Mouse (Mus musculus): ENCODE measurements around the gene Bend4. TPM values are rescaled to one million over a fixed set of nuclear protein-coding genes. Genes with fewer than 3 reads are reported as not detected.

The Bend4 gene
- polyA plus RNA-seq, 1 experiment from 2014 or later, result 20.5 TPM

- Histone ChIP-seq H3K27me3 (ENCODE audit: control insufficient read depth, insufficient read depth, low read length) (no peaks in the 10 kb centered on the region), H3K4me2 (ENCODE audit: low read length) (no peak overlapping the region), H3K4me1 (ENCODE audit: control insufficient read depth in 2 of 2, insufficient read depth in 2 of 2, low read length in 2 of 2) (peaks cover 28 to 40% of the 10 kb centered on the region in 2 experiments), H3K4me3 (ENCODE audit: control insufficient read depth in 1 of 2, insufficient read depth in 1 of 2, low read depth in 1 of 2, low read length in 2 of 2) (no peak overlapping the region), H3K36me3 (ENCODE audit: control insufficient read depth, insufficient read depth, low read length) (peaks cover 30% of the 10 kb centered on the region), H3K9me3 (ENCODE audit: control insufficient read depth, low read length) (no peaks in the 10 kb centered on the region), H3K9ac (ENCODE audit: low read length) (no peak overlapping the region), H3K27ac (replicated peaks in 1 of 2; ENCODE audit: control insufficient read depth in 1 of 2, insufficient read depth in 1 of 2, low read depth in 2 of 2, low read length in 2 of 2) (peak overlapping the region; percentile 41 to 53; a peak in 1 of 4 replicates)
- ATAC-seq (ENCODE audit: insufficient number of reproducible peaks, insufficient read depth, low FRiP score, low read depth), result no peak
- 30% methylated on average over 7 of the region's 7 CpGs for WGBS
Observed at GRCm38 (mm10) chr5:67411475-67411874, 16.6 kb downstream of the Bend4 start.

GRCm38 (mm10) chr5:67410426-67410825 is 17.7 kb downstream of the Bend4 start:
- peak; percentile 50; the same call in 1 of the 2 replicates for ATAC-seq (ENCODE audit: insufficient number of reproducible peaks, insufficient read depth, low FRiP score, low read depth)
- Histone ChIP-seq H3K4me3 (ENCODE audit: control insufficient read depth in 1 of 2, insufficient read depth in 1 of 2, low read depth in 1 of 2, low read length in 2 of 2) (no peak overlapping the region), H3K4me2 (ENCODE audit: low read length) (peak overlapping the region; percentile 42), H3K27ac (replicated peaks in 1 of 2; ENCODE audit: control insufficient read depth in 1 of 2, insufficient read depth in 1 of 2, low read depth in 2 of 2, low read length in 2 of 2) (peak overlapping the region; percentile 86 to 89), H3K9ac (ENCODE audit: low read length) (no peak overlapping the region), H3K9me3 (ENCODE audit: control insufficient read depth, low read length) (no peaks in the 10 kb centered on the region), H3K4me1 (ENCODE audit: control insufficient read depth in 2 of 2, insufficient read depth in 2 of 2, low read length in 2 of 2) (peaks cover 28 to 40% of the 10 kb centered on the region in 2 experiments), H3K27me3 (ENCODE audit: control insufficient read depth, insufficient read depth, low read length) (no peaks in the 10 kb centered on the region), H3K36me3 (ENCODE audit: control insufficient read depth, insufficient read depth, low read length) (peaks cover 27% of the 10 kb centered on the region)
- WGBS, result 4% methylated on average over 4 of the region's 4 CpGs

GRCm38 (mm10) chr5:67408391-67408790 is 19.7 kb downstream of the Bend4 start:
- no peak; the same call in 1 of the 2 replicates for ATAC-seq (ENCODE audit: insufficient number of reproducible peaks, insufficient read depth, low FRiP score, low read depth)
- 0 out of 2 replicates have a peak overlapping the region, but pooled peaks have one; percentile 6 for H3K9ac ChIP-seq (ENCODE audit: low read length)
- peak overlapping the region; percentile 34 to 67 for H3K27ac ChIP-seq (replicated peaks in 1 of 2; ENCODE audit: control insufficient read depth in 1 of 2, insufficient read depth in 1 of 2, low read depth in 2 of 2, low read length in 2 of 2)
- H3K4me2 ChIP-seq (ENCODE audit: low read length), result no peak overlapping the region
- WGBS, result 51% methylated on average over 6 of the region's 6 CpGs
- H3K4me3 ChIP-seq (ENCODE audit: control insufficient read depth in 1 of 2, insufficient read depth in 1 of 2, low read depth in 1 of 2, low read length in 2 of 2), result no peak overlapping the region
- H3K27me3 ChIP-seq (ENCODE audit: control insufficient read depth, insufficient read depth, low read length), result no peaks in the 10 kb centered on the region
- peaks cover 28 to 40% of the 10 kb centered on the region in 2 experiments for H3K4me1 ChIP-seq (ENCODE audit: control insufficient read depth in 2 of 2, insufficient read depth in 2 of 2, low read length in 2 of 2)
- no peaks in the 10 kb centered on the region for H3K9me3 ChIP-seq (ENCODE audit: control insufficient read depth, low read length)
- peaks cover 30% of the 10 kb centered on the region for H3K36me3 ChIP-seq (ENCODE audit: control insufficient read depth, insufficient read depth, low read length)

GRCm38 (mm10) chr5:67404919-67405318 is 23.2 kb downstream of the Bend4 start:
- Histone ChIP-seq H3K4me2 (ENCODE audit: low read length) (no peak overlapping the region), H3K27ac (replicated peaks in 1 of 2; ENCODE audit: control insufficient read depth in 1 of 2, insufficient read depth in 1 of 2, low read depth in 2 of 2, low read length in 2 of 2) (no peak overlapping the region), H3K9me3 (ENCODE audit: control insufficient read depth, low read length) (no peaks in the 10 kb centered on the region), H3K4me1 (ENCODE audit: control insufficient read depth in 2 of 2, insufficient read depth in 2 of 2, low read length in 2 of 2) (peaks cover 17 to 23% of the 10 kb centered on the region in 2 experiments), H3K36me3 (ENCODE audit: control insufficient read depth, insufficient read depth, low read length) (peaks cover 50% of the 10 kb centered on the region), H3K4me3 (ENCODE audit: control insufficient read depth in 1 of 2, insufficient read depth in 1 of 2, low read depth in 1 of 2, low read length in 2 of 2) (no peak overlapping the region), H3K9ac (ENCODE audit: low read length) (no peak overlapping the region), H3K27me3 (ENCODE audit: control insufficient read depth, insufficient read depth, low read length) (no peaks in the 10 kb centered on the region)
- 60% methylated on average over 9 of the region's 9 CpGs for WGBS
- no peak for ATAC-seq (ENCODE audit: insufficient number of reproducible peaks, insufficient read depth, low FRiP score, low read depth)

DNA sequence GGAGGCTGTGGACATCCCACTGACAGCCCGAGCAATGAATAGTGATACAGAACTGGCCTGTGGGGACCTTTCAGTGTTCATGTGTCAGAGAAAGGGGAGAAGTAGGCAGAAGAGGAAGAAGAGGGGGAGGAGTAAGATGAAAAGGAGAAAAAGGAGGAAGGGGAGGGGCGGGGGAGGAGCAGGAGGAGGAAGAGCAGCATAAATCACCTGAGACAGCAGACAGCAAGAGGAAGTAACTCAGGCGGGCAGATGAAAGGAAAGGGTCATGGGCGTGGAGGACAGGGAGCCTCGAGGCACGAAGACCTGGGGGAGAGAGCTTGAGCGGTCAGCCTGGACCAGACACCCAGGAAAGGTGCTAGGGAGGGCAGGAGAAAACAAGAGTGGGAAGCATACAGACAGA is 23.7 kb downstream of the Bend4 start:
- H3K9me3 ChIP-seq (ENCODE audit: control insufficient read depth, low read length), result no peaks in the 10 kb centered on the region
- no peak overlapping the region for H3K4me2 ChIP-seq (ENCODE audit: low read length)
- peaks cover 11 to 17% of the 10 kb centered on the region in 2 experiments for H3K4me1 ChIP-seq (ENCODE audit: control insufficient read depth in 2 of 2, insufficient read depth in 2 of 2, low read length in 2 of 2)
- H3K9ac ChIP-seq (ENCODE audit: low read length), result no peak overlapping the region
- no peak overlapping the region for H3K4me3 ChIP-seq (ENCODE audit: control insufficient read depth in 1 of 2, insufficient read depth in 1 of 2, low read depth in 1 of 2, low read length in 2 of 2)
- 84% methylated on average over 7 of the region's 7 CpGs for WGBS
- no peak for ATAC-seq (ENCODE audit: insufficient number of reproducible peaks, insufficient read depth, low FRiP score, low read depth)
- peaks cover 56% of the 10 kb centered on the region for H3K36me3 ChIP-seq (ENCODE audit: control insufficient read depth, insufficient read depth, low read length)
- H3K27me3 ChIP-seq (ENCODE audit: control insufficient read depth, insufficient read depth, low read length), result no peaks in the 10 kb centered on the region
- H3K27ac ChIP-seq (replicated peaks in 1 of 2; ENCODE audit: control insufficient read depth in 1 of 2, insufficient read depth in 1 of 2, low read depth in 2 of 2, low read length in 2 of 2), result no peak overlapping the region

DNA sequence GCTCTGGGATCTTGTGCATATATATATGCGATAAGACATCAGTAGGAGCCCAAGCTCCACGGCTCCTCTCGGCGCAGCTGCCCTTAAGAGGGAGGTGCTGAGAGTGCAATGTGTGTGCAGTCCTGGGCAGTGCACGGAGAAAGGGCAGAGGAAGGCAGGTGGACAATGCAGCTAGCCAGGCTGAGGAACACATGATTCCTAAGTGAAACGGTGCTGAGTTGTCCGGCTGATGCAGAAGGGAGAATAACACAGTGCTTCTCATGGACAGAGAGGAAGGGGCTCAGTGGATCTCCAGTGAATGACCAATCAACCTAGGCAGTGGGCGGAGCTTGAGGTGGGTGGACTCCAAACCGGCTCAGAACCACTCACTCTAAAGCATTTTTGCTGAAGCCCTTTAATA is 26.5 kb downstream of the Bend4 start:
- H3K9ac ChIP-seq (ENCODE audit: low read length), result no peak overlapping the region
- no peak overlapping the region for H3K4me2 ChIP-seq (ENCODE audit: low read length)
- no peak for ATAC-seq (ENCODE audit: insufficient number of reproducible peaks, insufficient read depth, low FRiP score, low read depth)
- no peaks in the 10 kb centered on the region for H3K4me1 ChIP-seq (ENCODE audit: control insufficient read depth in 2 of 2, insufficient read depth in 2 of 2, low read length in 2 of 2)
- H3K4me3 ChIP-seq (ENCODE audit: control insufficient read depth in 1 of 2, insufficient read depth in 1 of 2, low read depth in 1 of 2, low read length in 2 of 2), result no peak overlapping the region
- peaks cover 83% of the 10 kb centered on the region for H3K36me3 ChIP-seq (ENCODE audit: control insufficient read depth, insufficient read depth, low read length)
- no peak overlapping the region for H3K27ac ChIP-seq (replicated peaks in 1 of 2; ENCODE audit: control insufficient read depth in 1 of 2, insufficient read depth in 1 of 2, low read depth in 2 of 2, low read length in 2 of 2)
- H3K9me3 ChIP-seq (ENCODE audit: control insufficient read depth, low read length), result no peaks in the 10 kb centered on the region
- 76% methylated on average over 9 of the region's 9 CpGs for WGBS
- no peaks in the 10 kb centered on the region for H3K27me3 ChIP-seq (ENCODE audit: control insufficient read depth, insufficient read depth, low read length)

DNA sequence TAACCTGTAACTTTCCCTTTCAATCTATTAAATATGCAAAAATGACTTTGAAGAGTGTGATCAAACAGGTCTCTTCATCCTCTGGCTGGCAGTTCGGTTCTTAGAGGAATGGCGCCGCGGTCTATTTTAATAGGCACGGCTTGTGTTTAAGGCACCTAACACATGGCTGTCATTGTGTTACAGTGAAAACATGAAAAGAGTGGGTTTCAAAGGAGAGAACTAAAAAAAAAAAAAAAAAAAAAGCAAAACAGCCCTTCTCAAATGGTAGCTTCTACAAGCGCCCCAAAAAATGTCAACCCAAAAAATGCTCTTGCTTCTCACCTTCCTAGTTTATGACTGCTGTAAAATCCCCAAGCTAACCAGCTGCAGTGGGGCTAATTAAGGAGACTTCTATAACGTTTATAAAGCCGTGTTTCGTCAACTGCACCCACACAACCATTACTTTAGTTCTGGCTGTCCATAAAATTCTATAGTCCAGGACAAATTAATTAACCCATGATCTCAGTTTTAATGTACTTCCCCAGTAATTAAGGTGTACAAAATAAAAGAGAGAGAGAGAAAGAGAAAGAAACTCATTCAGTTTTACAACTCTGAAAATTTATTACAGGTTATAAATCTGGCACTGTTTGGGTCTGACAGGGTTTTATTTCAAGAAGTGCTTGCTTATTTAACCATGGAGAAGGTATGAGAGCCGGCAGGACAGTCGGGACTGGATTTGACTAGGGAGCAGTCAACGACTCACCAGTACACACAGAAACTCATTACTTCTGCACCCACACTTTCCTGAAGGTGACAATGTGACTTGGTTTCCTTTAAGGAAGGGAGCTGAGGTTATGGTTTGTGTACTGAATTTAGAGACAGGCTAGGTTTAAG is 27.3 kb downstream of the Bend4 start:
- Histone ChIP-seq H3K4me1 (ENCODE audit: control insufficient read depth in 2 of 2, insufficient read depth in 2 of 2, low read length in 2 of 2) (peaks cover 0 to 1% of the 10 kb centered on the region in 2 experiments; a peak in 2 of 4 replicates), H3K36me3 (ENCODE audit: control insufficient read depth, insufficient read depth, low read length) (peaks cover 87% of the 10 kb centered on the region), H3K9ac (ENCODE audit: low read length) (no peak overlapping the region), H3K27me3 (ENCODE audit: control insufficient read depth, insufficient read depth, low read length) (no peaks in the 10 kb centered on the region), H3K4me3 (ENCODE audit: control insufficient read depth in 1 of 2, insufficient read depth in 1 of 2, low read depth in 1 of 2, low read length in 2 of 2) (no peak overlapping the region), H3K27ac (replicated peaks in 1 of 2; ENCODE audit: control insufficient read depth in 1 of 2, insufficient read depth in 1 of 2, low read depth in 2 of 2, low read length in 2 of 2) (no peak overlapping the region), H3K9me3 (ENCODE audit: control insufficient read depth, low read length) (no peaks in the 10 kb centered on the region), H3K4me2 (ENCODE audit: low read length) (no peak overlapping the region)
- ATAC-seq (ENCODE audit: insufficient number of reproducible peaks, insufficient read depth, low FRiP score, low read depth), result no peak
- 91% methylated on average over 12 of the region's 12 CpGs for WGBS
